Mouse (Mus musculus) adrenal gland (tissue): ENCODE measurements around the gene 1700007K13Rik.

Source experiments
- intact Hi-C: fragments of 180-260 bp; cut with DNase I; formaldehyde crosslinking; loops from one replicate; pipeline ENCODE4 v1.15.1; 2025

The 1700007K13Rik gene

DNA sequence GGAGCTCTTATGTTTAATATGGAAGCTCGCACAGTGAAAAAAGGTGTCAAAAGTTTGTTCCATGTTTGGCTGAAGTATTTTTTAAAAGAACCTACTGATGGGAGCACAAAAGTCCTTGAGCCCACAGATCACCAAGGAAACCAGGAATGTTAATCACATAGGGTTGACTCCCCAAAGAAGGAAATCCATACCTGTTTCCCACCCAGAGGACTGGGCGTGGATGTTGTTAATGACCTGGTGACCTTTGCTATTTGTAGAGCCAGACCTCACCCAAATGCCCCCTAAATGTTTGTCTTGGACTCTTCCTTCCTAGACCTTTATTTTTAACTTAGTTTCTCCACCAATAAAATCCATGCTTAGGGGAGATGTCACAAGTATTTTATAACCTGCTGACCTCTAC is 4.5 kb upstream of the 1700007K13Rik start:
- intact Hi-C loops = no loop called here

DNA sequence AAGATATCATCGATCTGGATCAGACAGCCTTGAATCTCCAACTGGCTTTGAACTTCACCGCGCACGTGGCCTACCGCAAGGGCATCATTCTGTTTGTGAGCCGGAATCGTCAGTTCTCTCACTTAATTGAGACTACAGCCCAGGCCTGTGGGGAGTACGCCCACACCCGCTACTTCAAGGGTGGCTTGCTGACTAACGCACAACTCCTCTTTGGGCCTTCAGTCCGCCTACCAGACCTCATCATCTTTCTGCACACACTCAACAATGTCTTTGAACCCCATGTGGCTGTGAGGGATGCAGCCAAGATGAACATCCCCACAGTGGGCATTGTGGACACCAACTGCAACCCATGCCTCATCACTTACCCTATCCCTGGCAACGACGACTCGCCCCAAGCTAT is 3.3 kb upstream of the 1700007K13Rik start:
- intact Hi-C loops = no loop called here

DNA sequence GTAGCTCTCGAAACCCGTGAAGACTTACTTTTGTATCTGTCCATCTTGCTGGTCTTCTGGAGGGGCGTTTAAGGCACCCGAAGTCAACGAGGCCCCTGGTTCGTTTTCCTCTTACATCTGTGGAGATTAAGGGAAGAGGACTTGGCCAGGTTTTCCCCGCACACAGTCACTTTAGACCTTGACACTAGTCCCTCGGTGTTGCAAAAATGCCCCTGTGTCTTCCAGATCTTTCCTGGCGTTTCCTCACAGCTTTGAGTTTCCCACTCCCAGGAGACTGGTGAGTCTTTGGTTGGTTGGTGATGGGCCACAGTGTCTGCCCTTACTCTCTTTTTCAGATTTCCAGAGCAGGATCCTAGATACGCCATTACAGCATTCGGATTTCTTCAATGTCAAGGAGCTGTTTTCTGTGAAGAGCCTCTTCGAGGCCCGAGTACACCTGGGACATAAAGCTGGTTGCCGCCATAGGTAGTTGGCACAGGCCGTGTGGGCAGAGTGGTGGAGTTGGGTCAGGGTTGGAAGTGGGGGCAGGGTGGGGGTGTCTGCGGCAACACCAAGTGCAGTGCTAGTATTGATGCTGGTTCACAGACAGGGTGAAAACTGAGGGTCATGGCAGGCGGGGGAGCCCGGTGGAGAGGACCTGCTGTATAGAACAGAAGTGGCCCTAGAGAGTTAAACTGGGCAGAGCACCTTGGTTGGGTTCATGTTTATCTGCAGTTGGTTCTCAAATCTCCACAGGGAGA is 2.5 kb upstream of the 1700007K13Rik start:
- intact Hi-C loops = no loop called here

DNA sequence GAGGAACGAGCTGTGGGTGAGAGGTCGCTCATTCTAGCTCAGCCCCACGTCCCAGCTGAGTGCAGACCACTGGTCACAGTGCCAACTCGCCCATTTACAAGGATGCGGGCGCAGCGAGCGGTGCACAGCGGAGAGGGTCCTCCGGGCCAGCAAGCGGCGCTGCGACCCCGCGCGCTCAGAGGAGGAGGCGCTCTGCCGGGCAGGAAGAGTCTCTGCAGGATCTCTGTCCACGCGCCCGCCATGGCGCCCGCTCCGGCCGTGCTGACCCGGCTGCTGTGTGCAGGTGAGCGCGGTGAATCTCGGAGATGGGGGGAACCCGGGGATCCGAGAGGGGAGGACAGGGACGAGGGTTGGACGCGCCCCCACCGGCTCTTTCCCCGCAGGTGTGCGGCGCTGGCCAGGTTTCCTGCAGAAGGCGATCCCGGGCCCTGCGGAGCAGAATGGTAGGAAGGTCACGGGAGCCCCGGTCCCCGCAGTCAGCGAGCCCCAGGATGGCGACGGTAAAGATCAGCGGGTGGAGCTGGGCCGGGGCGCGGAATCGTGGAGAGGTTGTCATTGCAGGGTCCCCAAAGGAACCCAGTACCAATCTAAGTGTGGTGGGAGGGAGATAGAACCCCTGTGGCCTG is 1.8 kb upstream of the 1700007K13Rik start, which contains the start of gene Mrps2:
Gene Mrps2 (plus strand): TSS at position 207 of the 626 bp plus-strand sequence.
- intact Hi-C loops = no loop called here

DNA sequence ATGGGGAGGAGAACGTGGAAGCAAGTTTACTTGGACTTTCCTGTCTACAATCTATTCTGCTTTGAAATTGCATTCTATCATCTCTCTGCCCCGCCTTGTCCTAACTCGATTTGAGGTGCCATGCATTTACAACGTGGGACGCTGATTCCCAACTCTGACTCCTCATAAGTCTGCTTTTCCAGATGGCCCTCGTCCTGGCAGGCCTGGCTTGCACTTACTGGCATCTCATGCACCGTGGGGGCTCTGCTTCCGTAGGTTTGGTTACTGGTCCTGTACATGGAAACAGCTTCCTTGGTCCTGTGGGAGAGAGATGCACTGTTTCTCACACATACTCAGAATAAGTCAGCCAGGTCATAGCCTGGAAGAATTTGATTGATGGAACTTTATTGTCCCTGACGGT is 1.2 kb downstream of the 1700007K13Rik start:
- intact Hi-C loops = no loop called here

DNA sequence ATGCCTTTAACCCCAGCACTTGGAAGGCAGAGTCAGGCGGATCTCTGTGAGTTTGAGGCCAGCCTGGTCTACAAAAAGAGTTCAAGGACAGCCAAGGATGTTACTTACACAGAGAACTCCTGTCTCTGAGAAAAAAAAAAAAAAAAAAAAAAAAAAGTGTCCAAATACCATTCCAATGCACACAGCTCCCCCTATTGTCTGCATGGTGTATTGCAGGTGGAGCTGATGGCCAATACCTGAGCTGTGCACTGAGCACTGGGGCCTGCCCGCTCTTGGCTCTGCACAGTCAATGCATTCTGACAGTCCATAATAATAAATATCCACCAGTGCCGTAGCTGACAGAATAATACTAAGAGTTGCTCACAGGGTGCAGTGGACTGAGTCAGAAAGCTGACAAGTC is 2.2 kb downstream of the 1700007K13Rik start:
- intact Hi-C loops = no loop called here

DNA sequence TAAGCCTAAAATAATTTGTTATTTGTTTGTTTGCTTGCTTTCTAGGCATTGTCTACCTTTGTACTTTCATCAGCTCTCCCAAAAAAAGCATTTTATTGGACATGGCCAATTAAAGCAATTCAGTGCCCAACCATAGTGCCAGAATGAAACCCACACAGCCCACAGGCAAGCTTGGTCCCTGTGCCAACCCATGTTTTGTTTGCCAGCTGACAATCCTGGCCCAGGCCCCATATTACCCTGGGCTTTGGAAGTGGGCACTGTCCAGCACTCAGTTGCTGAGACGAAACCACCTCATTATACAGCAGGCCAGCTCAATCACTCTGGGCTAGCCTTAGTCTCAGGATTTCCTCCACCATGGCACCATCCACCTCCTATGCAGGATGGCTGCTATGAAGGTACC is 9.5 kb downstream of the 1700007K13Rik start:
- intact Hi-C loops = no loop called here

DNA sequence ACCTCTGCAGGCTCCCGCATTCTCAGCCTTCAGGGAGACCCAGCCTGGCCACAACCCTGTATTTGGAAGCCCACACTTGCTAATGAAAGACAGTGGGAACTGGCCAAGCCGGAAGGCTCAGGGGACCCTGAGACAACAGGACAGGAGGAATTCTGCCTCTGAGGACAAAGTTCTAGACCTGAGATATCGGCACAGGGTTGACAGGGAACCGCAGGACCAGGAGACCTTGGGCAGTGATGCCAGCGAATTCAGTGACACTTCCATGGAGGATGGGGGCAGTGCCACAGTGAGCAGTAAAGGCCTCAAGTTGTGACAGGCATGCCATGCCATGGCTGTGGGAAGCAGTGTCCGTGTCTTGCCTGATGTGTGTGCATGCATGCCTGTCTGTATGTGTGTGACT is 12.6 kb downstream of the 1700007K13Rik start:
- intact Hi-C loops = no loop called here

DNA sequence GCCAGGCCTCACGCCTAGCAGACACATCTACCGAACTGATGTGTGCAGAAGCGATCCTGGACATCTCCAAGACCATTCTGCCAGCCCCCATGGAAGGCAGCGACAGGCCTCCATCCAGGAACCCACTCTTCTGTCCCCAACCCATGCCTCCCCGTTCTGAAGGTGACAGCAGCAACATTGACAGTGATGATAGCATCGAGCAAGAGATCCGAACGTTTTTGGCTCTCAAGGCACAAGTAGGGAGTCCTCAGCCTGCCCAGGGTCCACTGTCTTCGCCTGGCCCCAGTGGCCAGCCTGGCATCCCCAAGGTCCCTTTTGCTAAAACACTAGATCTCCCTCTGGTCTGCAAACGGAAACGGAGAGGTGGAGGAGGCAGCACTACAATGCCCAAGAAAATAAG is 14.5 kb downstream of the 1700007K13Rik start:
- intact Hi-C loops = no loop called here

DNA sequence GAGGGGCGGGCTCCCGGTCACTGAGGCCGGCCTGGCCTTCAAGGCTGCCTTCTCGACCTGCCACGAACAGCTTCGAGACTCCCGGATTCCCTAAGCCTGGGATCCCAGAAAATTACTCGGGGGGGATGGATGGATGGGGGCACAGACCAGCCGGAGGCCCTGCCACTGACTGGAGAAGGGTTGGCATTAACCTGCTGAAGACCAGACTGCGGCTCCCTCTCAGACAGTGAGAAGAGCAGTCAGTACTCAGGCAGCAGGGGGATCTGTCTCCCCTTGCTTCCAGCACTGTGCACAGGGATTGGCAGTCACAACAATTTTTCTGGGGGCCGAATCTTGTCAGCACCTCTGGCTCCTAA is 18.8 kb downstream of the 1700007K13Rik start:
- intact Hi-C loops = no loop called here

DNA sequence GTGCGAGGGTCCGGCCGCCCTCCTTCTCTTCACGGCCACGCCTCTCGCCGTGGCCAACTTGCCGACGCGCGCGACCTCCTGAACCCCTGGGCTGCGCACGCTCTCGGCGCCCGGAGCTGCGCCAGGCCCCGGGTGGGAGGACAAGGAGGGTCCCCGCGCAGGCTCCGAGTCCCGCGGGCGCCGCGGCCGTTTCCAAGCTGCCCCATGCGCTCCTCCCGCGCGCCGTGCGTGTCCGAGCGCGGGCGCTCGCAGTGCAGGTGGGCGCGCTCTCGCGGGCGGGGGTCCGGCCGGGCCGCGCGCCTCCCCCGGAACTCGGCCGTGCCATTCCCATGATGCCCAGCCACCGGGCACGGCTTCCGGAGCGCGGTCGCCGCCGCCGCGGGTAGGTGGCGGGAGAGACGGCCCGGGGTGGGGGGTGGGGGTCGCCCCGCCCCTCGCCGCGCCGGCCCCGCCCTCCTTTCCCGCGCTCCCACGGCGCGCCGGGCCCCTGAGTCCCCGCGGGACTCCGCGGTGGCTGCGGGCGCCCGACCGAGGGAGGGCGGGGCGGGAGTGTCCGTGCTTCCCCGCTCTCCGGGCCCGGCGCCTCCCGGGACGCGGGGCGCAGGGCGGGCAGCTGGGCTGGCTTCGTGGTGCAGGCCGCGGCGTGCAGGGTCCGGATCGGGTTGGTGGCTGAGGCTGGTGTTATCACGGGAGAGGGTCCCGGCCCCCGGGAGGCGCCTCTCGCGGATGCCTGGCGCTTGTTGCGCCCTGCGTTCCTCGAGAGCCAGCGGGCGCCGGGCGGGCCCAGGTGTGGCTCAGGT is 19.4 kb downstream of the 1700007K13Rik start, which contains the start of gene Ppp1r26:
Gene Ppp1r26 (plus strand): TSS at position 286 of the 800 bp plus-strand sequence.
- intact Hi-C loops = no loop called here

DNA sequence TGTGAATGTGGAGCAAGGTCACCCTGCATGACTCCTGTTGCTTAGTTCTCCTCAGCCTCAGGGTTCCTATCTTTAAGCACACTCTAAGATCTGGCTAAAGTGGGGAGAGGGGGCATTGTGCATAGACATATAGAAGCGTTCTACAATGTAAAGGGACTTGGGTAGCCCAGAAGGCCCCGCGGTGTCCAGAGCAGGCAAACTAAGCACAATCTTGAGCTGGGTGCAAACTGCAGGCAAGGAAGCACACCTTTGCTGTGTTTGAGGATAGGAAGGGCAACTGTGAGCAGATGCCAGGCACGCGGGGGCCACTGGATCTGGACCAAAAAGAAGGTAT is 20.0 kb downstream of the 1700007K13Rik start:
- intact Hi-C loops = no loop called here

DNA sequence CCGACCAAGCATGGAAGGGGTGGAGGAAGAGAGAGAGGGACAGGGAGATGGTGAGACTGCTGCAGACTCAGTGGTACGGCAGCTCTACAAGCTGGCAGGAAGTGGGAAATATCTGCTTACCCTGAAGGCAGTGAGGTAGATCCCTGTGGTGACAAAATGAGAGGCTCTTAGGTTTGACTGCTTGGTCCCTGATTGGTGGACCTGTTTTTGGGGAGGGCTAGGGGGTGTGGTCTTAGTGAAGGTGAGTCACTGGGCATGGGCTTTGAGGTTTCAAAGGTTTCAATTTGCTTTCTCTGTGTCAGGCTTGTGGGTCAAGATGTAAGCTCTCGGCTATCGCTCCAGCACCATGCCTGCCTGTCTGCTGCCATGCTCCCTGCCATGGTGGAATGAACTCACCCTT is 21.1 kb downstream of the 1700007K13Rik start:
- intact Hi-C loops = no loop called here

DNA sequence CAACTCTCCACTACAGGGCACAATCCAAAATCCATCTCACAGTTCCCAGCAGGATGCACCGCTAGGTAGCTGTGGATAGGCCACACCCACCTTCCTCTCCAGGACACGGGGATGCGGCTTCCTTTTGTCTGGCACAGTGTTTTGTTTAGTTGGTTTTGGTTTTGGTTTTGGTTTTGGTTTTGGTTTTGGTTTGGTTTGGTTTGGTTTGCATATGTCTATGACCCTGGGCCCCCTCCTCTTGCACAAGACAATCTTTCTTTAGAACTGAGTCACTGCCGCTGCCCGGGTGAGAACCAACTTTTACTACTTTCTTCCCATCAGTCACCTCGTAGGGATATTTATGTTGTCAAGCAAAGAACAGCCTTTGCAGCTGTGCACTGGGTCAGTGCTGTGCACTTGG is 25.3 kb downstream of the 1700007K13Rik start:
- intact Hi-C loops = no loop called here

DNA sequence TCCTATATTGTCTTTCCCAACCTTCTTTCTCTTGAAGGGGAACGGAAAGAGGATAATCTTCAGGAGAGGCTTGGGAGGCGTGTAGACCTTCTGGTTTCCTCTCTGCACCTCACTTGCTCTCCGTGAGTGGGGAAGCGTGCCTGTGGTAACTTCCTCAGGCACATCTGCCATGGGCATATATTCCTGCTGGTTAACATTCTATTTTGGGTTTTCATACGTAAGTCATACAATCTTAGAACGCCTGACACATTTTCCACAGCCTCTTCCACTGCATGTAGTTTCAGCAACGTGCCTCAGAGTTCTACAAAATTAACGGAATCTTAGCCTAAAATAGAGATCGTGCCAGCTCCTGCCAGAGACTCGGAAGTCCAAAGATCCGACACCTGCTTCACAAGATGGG is 30.7 kb downstream of the 1700007K13Rik start:
- intact Hi-C loops = no loop called here

DNA sequence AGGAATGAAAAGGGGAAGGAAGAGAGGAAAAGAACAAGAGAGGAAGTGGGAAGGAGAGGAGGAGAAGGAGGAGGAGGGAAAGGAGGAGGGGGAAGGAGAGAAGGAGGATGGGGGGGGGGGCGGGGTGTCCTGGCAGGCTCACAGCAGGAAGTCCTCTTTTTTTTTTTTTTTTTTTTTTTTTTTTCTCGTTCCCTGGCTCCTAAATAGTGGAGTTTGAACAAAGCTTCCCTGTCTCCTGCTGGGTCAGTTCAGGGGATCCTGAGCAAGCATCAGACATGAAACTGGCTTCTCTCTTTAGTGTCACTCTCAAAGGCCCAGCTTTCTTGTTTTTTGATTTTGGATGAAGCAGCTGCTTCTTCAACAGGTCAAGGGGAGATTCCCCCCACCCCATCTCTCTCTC is 32.6 kb downstream of the 1700007K13Rik start:
- intact Hi-C loops = no loop called here

DNA sequence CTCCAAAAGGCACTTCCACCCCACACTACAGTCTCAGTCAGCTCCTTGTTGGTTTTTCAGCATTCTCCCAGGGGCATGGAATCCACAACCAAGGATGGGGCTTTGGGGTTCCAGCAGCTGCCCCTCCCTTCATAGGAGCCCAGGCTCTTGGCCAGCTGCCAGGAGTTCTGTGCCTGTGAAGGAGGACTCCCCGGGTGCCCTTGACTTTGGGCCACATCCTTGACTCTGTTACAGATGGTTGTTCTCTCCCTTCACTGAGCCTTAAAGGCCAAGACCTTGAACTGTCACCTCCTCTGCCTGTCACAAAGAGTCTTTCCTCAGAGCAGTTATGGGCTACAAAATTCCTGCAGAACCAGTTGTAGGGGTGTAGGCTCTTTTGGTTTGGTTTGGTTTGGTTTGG is 33.3 kb downstream of the 1700007K13Rik start:
- intact Hi-C loops = no loop called here

DNA sequence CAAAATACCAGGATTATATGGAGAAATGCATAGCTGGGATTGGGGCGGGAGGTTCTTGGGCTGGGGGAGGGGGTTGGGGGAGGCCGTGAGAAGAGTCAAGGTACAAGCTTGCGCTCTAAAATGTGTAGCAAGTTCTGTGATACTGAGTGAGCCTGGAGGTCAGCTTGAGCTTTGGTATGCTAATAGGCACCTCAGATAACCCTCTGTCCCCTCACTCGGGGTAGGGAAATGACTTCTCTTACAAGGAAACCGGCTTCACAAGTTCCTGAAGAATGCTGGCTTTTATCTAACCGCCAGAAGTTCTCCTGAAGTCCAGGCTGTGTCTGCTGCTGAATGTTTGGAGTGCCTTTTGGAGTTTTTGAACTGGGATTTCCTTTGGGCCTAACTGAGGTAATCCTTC is 35.3 kb downstream of the 1700007K13Rik start:
- intact Hi-C loops = no loop called here

DNA sequence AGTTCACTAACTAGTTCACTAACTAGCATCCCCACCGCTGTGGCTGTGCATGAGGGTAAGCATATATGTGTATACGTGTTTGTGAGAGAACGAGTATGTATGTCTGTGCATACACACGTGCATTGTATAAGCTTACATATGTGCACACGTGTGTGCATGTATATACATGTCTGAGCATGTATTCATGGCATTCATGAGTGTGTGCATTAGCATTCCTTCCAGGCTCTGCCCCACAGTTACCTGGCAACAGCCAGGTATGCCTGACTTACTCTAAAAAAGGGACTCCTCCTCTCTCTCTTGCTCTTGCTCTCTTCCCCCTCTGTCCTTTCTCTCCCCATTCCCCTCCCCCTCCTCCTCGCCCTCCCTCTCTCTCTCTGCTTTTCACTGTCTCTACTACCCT is 38.9 kb downstream of the 1700007K13Rik start:
- intact Hi-C loops = loop anchor here (10.0 kb wide), 1 partner anchor 502 kb away; no protein-coding TSS in a partner anchor

DNA sequence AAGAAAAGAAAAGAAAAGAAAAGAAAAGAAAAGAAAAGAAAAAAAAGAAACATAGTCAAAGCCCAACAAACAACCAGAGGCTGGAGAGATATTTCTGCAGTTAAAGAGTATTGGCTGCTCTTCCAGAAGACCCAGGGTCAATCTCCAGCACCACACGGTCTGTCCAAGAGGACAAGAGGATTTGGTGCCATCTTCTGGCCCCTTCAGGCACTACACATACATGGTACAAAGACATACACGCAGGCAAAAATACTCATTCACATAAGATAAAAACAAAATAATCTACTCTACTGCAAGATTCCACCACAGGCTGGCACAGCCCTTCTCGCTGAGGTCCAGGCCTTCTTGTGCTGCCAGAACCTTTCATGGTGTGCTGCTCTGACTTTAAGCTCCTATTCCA is 43.0 kb downstream of the 1700007K13Rik start:
- intact Hi-C loops = loop anchor here (10.0 kb wide), 1 partner anchor 498 kb away; no protein-coding TSS in a partner anchor

DNA sequence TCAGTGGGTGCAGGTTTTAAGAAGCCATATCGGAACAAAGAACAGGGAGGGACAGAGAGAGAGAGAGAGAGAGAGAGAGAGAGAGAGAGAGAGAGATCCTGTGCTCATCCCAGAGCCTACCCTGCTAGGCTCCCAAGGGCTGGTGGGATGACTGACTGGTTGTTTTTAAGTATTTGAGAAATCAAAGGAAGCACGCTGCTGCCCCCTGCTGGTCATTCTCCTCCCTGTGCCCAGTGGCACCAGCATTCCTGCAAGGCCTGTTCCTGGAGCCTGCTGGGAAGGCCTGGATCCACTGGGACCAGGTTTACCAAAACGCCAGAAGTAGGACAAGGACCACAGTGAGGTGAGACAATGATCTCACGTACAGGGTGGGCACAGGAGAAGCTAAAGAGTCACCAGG is 46.2 kb downstream of the 1700007K13Rik start:
- intact Hi-C loops = loop anchor here (5.0 to 10.0 kb wide), 6 partner anchors 43 to 648 kb away; no protein-coding TSS in a partner anchor

DNA sequence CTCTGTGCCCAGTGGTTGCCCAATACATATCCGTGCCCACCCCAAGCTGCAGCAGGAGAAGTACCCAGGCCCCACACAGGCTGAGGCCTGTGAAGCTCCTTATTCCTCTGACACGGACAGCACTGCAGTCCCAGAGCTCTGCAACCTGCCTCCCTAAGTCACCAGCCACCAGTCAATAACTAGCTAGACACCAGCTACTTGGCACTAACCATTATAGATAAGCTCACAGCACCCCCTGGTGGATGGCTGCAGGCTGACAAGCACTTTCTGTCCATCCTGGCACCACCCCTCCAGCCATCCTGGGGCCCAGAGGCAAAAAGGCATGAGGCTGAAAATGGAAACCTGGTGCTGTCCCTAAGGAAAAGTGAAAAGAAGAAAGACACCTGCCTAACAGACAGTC is 48.1 kb downstream of the 1700007K13Rik start:
- intact Hi-C loops = loop anchor here (1.0 to 10.0 kb wide), 6 partner anchors 41 to 646 kb away; no protein-coding TSS in a partner anchor
